14 mouse cellular contexts compared by ENCODE assay signal in the genomic region with DNA sequence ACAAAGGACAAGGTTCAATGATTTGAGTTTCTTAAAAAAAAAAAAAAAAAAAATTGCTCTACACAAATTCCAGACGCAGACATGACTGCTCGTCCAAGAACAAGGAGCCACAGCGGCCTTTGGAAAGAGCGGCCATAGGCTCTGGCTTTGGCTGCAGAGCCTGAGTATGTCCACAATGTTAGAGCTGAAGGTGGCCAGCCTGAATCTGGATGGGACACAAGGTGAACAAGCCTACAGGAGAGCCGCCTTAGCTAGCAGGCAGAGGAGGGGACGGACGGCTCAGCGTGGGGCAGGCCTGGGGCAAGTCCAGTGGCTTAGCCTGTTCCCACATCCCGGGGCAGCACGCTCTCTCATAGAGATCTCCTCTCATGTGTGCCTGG. TPM values are rescaled to one million over a fixed set of nuclear protein-coding genes. Genes with fewer than 3 reads are reported as not detected.
DNase-seq lines count a peak whose midpoint lies in the region; ATAC-seq and TF ChIP-seq lines count a peak whose summit lies in the region.
"Had no signal": no experiment of that assay in that cellular context is flagged by ENCODE, and none has a peak within 500 bp of the region (broad histone marks: within the 10 kb centered on the region; RNA-seq: fewer than 3 reads in every experiment).

No protein-coding gene starts in this region.

- TF ChIP-seq CTCF in testis, adult 2 months (IDR thresholded peaks at IDR 0.05; ENCODE audit: control insufficient read depth, insufficient read depth, insufficient replicate concordance, low read depth, low read length) = no peak

- H3K4me3 ChIP-seq in heart, embryonic 11.5 days (ENCODE audit: low read depth, low read length) = no peak overlapping the region
- no peak overlapping the region for H3K4me3 ChIP-seq in kidney, embryonic 15.5 days (replicated peaks)
- peak overlapping the region; percentile 75 for H3K4me3 ChIP-seq in testis, adult 2 months (ENCODE audit: control insufficient read depth, low read depth, low read length)
- H3K4me3 ChIP-seq: forebrain, embryonic 12.5 days; limb, embryonic 13.5 days had no signal

- peaks cover 84% of the 10 kb centered on the region for H3K4me1 ChIP-seq in heart, embryonic 11.5 days (ENCODE audit: control insufficient read depth, insufficient read depth, low read length)
- H3K4me1 ChIP-seq in kidney, embryonic 15.5 days = peaks cover 64% of the 10 kb centered on the region
- peaks cover 2% of the 10 kb centered on the region; the same call in 1 of the 2 replicates for H3K4me1 ChIP-seq in testis, adult 2 months (ENCODE audit: control insufficient read depth, insufficient read depth, low read length)

- H3K36me3 ChIP-seq in heart, embryonic 11.5 days (ENCODE audit: control insufficient read depth, insufficient read depth, low read length) = no peaks in the 10 kb centered on the region
- no peaks in the 10 kb centered on the region for H3K36me3 ChIP-seq in kidney, embryonic 15.5 days
- no peaks in the 10 kb centered on the region for H3K36me3 ChIP-seq in testis, adult 2 months (ENCODE audit: control insufficient read depth, insufficient read depth, low read length)
- H3K36me3 ChIP-seq: forebrain, embryonic 12.5 days; limb, embryonic 13.5 days had no signal

- H3K27ac ChIP-seq in heart, embryonic 11.5 days (ENCODE audit: low read depth, low read length) = peak overlapping the region; percentile 46
- H3K27ac ChIP-seq in kidney, embryonic 15.5 days = peak overlapping the region; percentile 64
- H3K27ac ChIP-seq in testis, adult 2 months (ENCODE audit: control insufficient read depth, insufficient read depth, low read depth, low read length) = no peak overlapping the region
- H3K27ac ChIP-seq: limb, embryonic 13.5 days had no signal

- H3K4me2 ChIP-seq in heart, embryonic 11.5 days = no peak overlapping the region
- H3K4me2 ChIP-seq in kidney, embryonic 15.5 days = peak overlapping the region; percentile 21; the same call in 1 of the 2 replicates
- H3K4me2 ChIP-seq: forebrain, embryonic 12.5 days; limb, embryonic 13.5 days had no signal

- DNase-seq in heart, adult 9 months (ENCODE audit: low spot score in 2 of 2) = no peak
- no peak for DNase-seq in kidney, postnatal 14 days
- no peak for DNase-seq in testis, postnatal 14 days (ENCODE audit: low spot score)
- DNase-seq in cerebellum, adult 11 months = no peak
- DNase-seq in layer of hippocampus, adult 8-10 months (ENCODE audit: low spot score in 2 of 2) = no peak
- DNase-seq: cerebellum, adult 18-20 months; right cerebral cortex, postnatal 25 days; thymus, postnatal 25 days had no signal

- no peak overlapping the region for H3K9ac ChIP-seq in heart, embryonic 11.5 days (ENCODE audit: low read depth, low read length)
- H3K9ac ChIP-seq in kidney, embryonic 15.5 days = no peak overlapping the region
- H3K9ac ChIP-seq: forebrain, embryonic 12.5 days; limb, embryonic 13.5 days had no signal

- no peaks in the 10 kb centered on the region for H3K27me3 ChIP-seq in heart, embryonic 11.5 days (ENCODE audit: control insufficient read depth, insufficient read depth, low read length)
- H3K27me3 ChIP-seq in kidney, embryonic 15.5 days = no peaks in the 10 kb centered on the region
- H3K27me3 ChIP-seq in testis, adult 2 months (ENCODE audit: control insufficient read depth, insufficient read depth, low read length) = no peaks in the 10 kb centered on the region
- H3K27me3 ChIP-seq: forebrain, embryonic 12.5 days; limb, embryonic 13.5 days had no signal

- 78% methylated on average over 10 of the region's 10 CpGs for WGBS in heart, embryonic 11.5 days (ENCODE audit: insufficient replicate concordance)
- 78% methylated on average over 10 of the region's 10 CpGs for WGBS in kidney, embryonic 15.5 days

- TF ChIP-seq POLR2A in testis, adult 2 months (IDR thresholded peaks at IDR 0.05; ENCODE audit: control insufficient read depth, low read depth, low read length) = no peak

- H3K9me3 ChIP-seq in heart, embryonic 11.5 days (replicated peaks; ENCODE audit: control insufficient read depth, low read length) = no peaks in the 10 kb centered on the region
- H3K9me3 ChIP-seq in kidney, embryonic 15.5 days (replicated peaks) = no peaks in the 10 kb centered on the region
- H3K9me3 ChIP-seq: forebrain, embryonic 12.5 days; G1E; limb, embryonic 13.5 days had no signal

- no peak for ATAC-seq in heart, embryonic 11.5 days (replicated peaks; ENCODE audit: insufficient number of reproducible peaks, low FRiP score, low TSS enrichment)
- ATAC-seq in kidney, embryonic 15.5 days (replicated peaks; ENCODE audit: low FRiP score) = peak; percentile 13; the same call in 1 of the 2 replicates

RNA-seq across cellular contexts. Expression of a gene that starts 48.7 kb away (rescaled TPM):
- 32.3 and 53.2 TPM in 2 replicates for polyA plus RNA-seq in heart, embryonic 11.5 days (2014; fragmentation: Nextera tagmentation; extraction: Ambion mirVana)
- polyA plus RNA-seq in kidney, embryonic 15.5 days (2015; fragmentation: Nextera tagmentation; extraction: Ambion mirVana) = 12.0 and 13.1 TPM in 2 replicates
- 199 and 216 TPM in 2 replicates for polyA plus RNA-seq in testis, adult 2 months (2012; rRNA removed)
- 100 to 1,000 TPM in 1 of 4 experiments, 10 to 100 TPM in 3; 78.3 to 102 (median 90.8) TPM for total RNA-seq in layer of hippocampus, adult 8-10 months (2022)
